Mouse (Mus musculus) MEL (cell line): ENCODE measurements around the gene Fyco1. TPM values are rescaled to one million over a fixed set of nuclear protein-coding genes. Genes with fewer than 3 reads are reported as not detected.

Source experiments
- DNase-seq: peaks from one replicate; pipeline ENCODE4 v3.0.0; 2011; ENCODE audit warnings: low read depth, low spot score
- H3K27ac ChIP-seq: 2 replicates; pipeline ENCODE4 v1.5.1; 2012; ENCODE audit warnings: low read depth, mild to moderate bottlenecking, control low read depth, low read length, moderate library complexity; ENCODE audit not compliant: control insufficient read depth
- H3K27me3 ChIP-seq, 2 experiments: fragments of 150-350 bp in 1 of 2; sonication (generic) in 1 of 2; 2 replicates each; pipeline ENCODE4 v1.6.1; 2012; ENCODE audit warnings: low read length in 2 of 2, mild to moderate bottlenecking in 2 of 2, improper control_type of control experiment in 1 of 2, moderate library complexity in 1 of 2; ENCODE audit not compliant: insufficient read depth in 2 of 2, control insufficient read depth in 1 of 2
- H3K36me3 ChIP-seq, 2 experiments: 2 replicates each; pipeline ENCODE4 v1.6.1; 2012 to 2014; ENCODE audit warnings: low read length in 2 of 2, improper control_type of control experiment in 1 of 2, inconsistent platforms in 1 of 2, mild to moderate bottlenecking in 1 of 2; ENCODE audit not compliant: insufficient read depth in 2 of 2, control insufficient read depth in 1 of 2
- H3K4me1 ChIP-seq, 2 experiments: fragments of 150-350 bp in 1 of 2; sonication (generic) in 1 of 2; 2 replicates each; pipeline ENCODE4 v1.6.1; 2012; ENCODE audit warnings: low read length in 2 of 2, improper control_type of control experiment in 1 of 2, mild to moderate bottlenecking in 1 of 2; ENCODE audit not compliant: insufficient read depth in 2 of 2, control insufficient read depth in 1 of 2
- H3K4me3 ChIP-seq, 2 experiments: fragments of 150-350 bp in 1 of 2; sonication (generic) in 1 of 2; 2 replicates each; pipeline ENCODE4 v1.5.1; 2012; ENCODE audit warnings: low read depth in 2 of 2, low read length in 2 of 2, mild to moderate bottlenecking in 2 of 2, moderate library complexity in 2 of 2, control low read depth in 1 of 2, improper control_type of control experiment in 1 of 2; ENCODE audit not compliant: control insufficient read depth in 1 of 2, insufficient read depth in 1 of 2
- H3K79me2 ChIP-seq: 2 replicates; pipeline ENCODE4 v1.6.1; 2012; ENCODE audit warnings: mild to moderate bottlenecking, low read length, moderate library complexity; ENCODE audit not compliant: control insufficient read depth, poor library complexity, insufficient read depth
- H3K9ac ChIP-seq: 2 replicates; pipeline ENCODE4 v1.6.1; 2012; ENCODE audit warnings: low read depth, mild to moderate bottlenecking, control low read depth, low read length, moderate library complexity; ENCODE audit not compliant: control insufficient read depth, poor library complexity, severe bottlenecking
- H3K9me3 ChIP-seq: fragments of 150-350 bp; sonication (generic); replicated peaks from 2 replicates; pipeline ENCODE4 v1.6.1; 2012; ENCODE audit warnings: mild to moderate bottlenecking, low read length, improper control_type of control experiment, moderate library complexity; ENCODE audit not compliant: insufficient read depth
- BHLHE40 ChIP-seq: IDR thresholded peaks from 2 replicates; pipeline ENCODE4 v1.6.1; 2012; ENCODE audit warnings: low read depth, mild to moderate bottlenecking, inconsistent platforms, low read length, improper control_type of control experiment, borderline replicate concordance
- CHD2 ChIP-seq: IDR thresholded peaks from 2 replicates; pipeline ENCODE4 v1.6.1; 2011; ENCODE audit warnings: low read length, improper control_type of control experiment
- E2F4 ChIP-seq: IDR thresholded peaks from 2 replicates; pipeline ENCODE4 v1.6.1; 2011; ENCODE audit warnings: low read depth, low read length, improper control_type of control experiment, borderline replicate concordance
- ELF1 ChIP-seq: IDR thresholded peaks from 2 replicates; pipeline ENCODE4 v1.6.1; 2014; ENCODE audit warnings: low read depth, mild to moderate bottlenecking, inconsistent platforms, low read length, improper control_type of control experiment, moderate library complexity
- EP300 ChIP-seq, 2 experiments: IDR thresholded peaks; 2 replicates each; pipeline ENCODE4 v1.6.1; 2011; ENCODE audit warnings: improper control_type of control experiment in 2 of 2, low read length in 2 of 2, low read depth in 1 of 2, mild to moderate bottlenecking in 1 of 2
- ETS1 ChIP-seq: IDR thresholded peaks from 2 replicates; pipeline ENCODE4 v1.6.1; 2012; ENCODE audit warnings: low read depth, mild to moderate bottlenecking, inconsistent platforms, low read length, improper control_type of control experiment, moderate library complexity
- GABPA ChIP-seq: IDR thresholded peaks from 2 replicates; pipeline ENCODE4 v1.6.1; 2012; ENCODE audit warnings: low read depth, mild to moderate bottlenecking, inconsistent platforms, low read length, improper control_type of control experiment, moderate library complexity
- GATA1 ChIP-seq: IDR thresholded peaks from 2 replicates; pipeline ENCODE4 v1.6.1; 2011; ENCODE audit warnings: low read depth, low read length, improper control_type of control experiment
- JUND ChIP-seq: IDR thresholded peaks from 2 replicates; pipeline ENCODE4 v1.6.1; 2011; ENCODE audit warnings: low read depth, mild to moderate bottlenecking, improper control_type of control experiment, low read length
- MAX ChIP-seq: IDR thresholded peaks from 2 replicates; pipeline ENCODE4 v1.6.1; 2011; ENCODE audit warnings: low read length, improper control_type of control experiment
- MAZ ChIP-seq: IDR thresholded peaks from 2 replicates; pipeline ENCODE4 v1.6.1; 2012; ENCODE audit warnings: low read depth, mild to moderate bottlenecking, inconsistent platforms, low read length, improper control_type of control experiment
- MEF2A ChIP-seq: IDR thresholded peaks from 2 replicates; pipeline ENCODE4 v1.6.1; 2014; ENCODE audit warnings: low read depth, mild to moderate bottlenecking, inconsistent platforms, low read length, improper control_type of control experiment; ENCODE audit not compliant: poor library complexity, insufficient replicate concordance, severe bottlenecking; ENCODE audit errors: extremely low read depth
- MXI1 ChIP-seq: IDR thresholded peaks from 2 replicates; pipeline ENCODE4 v1.6.1; 2011; ENCODE audit warnings: mild to moderate bottlenecking, low read depth, low read length, improper control_type of control experiment
- MYB ChIP-seq: IDR thresholded peaks from 2 replicates; pipeline ENCODE4 v1.6.1; 2011; ENCODE audit warnings: mild to moderate bottlenecking, low read depth, low read length, improper control_type of control experiment
- RCOR1 ChIP-seq: IDR thresholded peaks from 2 replicates; pipeline ENCODE4 v1.6.1; 2012; ENCODE audit warnings: low read depth, mild to moderate bottlenecking, inconsistent platforms, low read length, improper control_type of control experiment
- SIN3A ChIP-seq: IDR thresholded peaks from 2 replicates; pipeline ENCODE4 v1.6.1; 2012; ENCODE audit warnings: low read length, improper control_type of control experiment, inconsistent platforms
- SMC3 ChIP-seq: IDR thresholded peaks from 2 replicates; pipeline ENCODE4 v1.6.1; 2011; ENCODE audit warnings: low read depth, low read length, improper control_type of control experiment
- TAL1 ChIP-seq: IDR thresholded peaks from 2 replicates; pipeline ENCODE4 v1.6.1; 2012; ENCODE audit warnings: mild to moderate bottlenecking, inconsistent platforms, low read length, moderate library complexity, mixed read lengths
- TCF12 ChIP-seq: IDR thresholded peaks from 2 replicates; pipeline ENCODE4 v1.6.1; 2014; ENCODE audit warnings: low read depth, mild to moderate bottlenecking, inconsistent platforms, low read length, improper control_type of control experiment, moderate library complexity
- USF2 ChIP-seq, 2 experiments: IDR thresholded peaks; 2 replicates each; pipeline ENCODE4 v1.6.1; 2011 to 2012; ENCODE audit warnings: improper control_type of control experiment in 2 of 2, low read length in 2 of 2, borderline replicate concordance in 1 of 2, inconsistent platforms in 1 of 2, low read depth in 1 of 2, mild to moderate bottlenecking in 1 of 2; ENCODE audit not compliant: insufficient read depth in 1 of 2
- ZMIZ1 ChIP-seq: IDR thresholded peaks from 2 replicates; pipeline ENCODE4 v1.6.1; 2012; ENCODE audit warnings: low read depth, mild to moderate bottlenecking, inconsistent platforms, low read length, improper control_type of control experiment, moderate library complexity
- polyA plus RNA-seq, 2 experiments: library from polyadenylated mRNA; stranded (reverse) in 1 of 2; unstranded in 1 of 2; fragments of >175 nt in 1 of 2; fragments of >200 nt in 1 of 2; gene quantifications; 2 replicates each; pipeline versions ENCODE4 v1.2.1 to v1.2.4; 2012; ENCODE audit warnings: low replicate concordance in 2 of 2, low read depth in 1 of 2; ENCODE audit not compliant: insufficient read length in 2 of 2, insufficient read depth in 1 of 2, missing spikeins in 1 of 2
- total RNA-seq: library from RNA; depleted of rRNA; stranded (reverse); fragments of 300-350 nt; gene quantifications from 2 replicates; pipeline ENCODE4 v1.2.3, GENCODE M21; 2012

The Fyco1 gene
- total and polyA plus RNA-seq, 3 experiments: 1.2 to 2.7 TPM; not detected in 1

GRCm38 (mm10) chr9:123849976-123850695 is 1.6 kb downstream of the Fyco1 start:
- peaks cover 2% of the 10 kb centered on the region; the same call in 1 of the 2 replicates for H3K79me2 ChIP-seq
- no peak overlapping the region for H3K27ac ChIP-seq
- H3K4me3 ChIP-seq: no peak overlapping the region; a peak in 1 of 4 replicates
- no peaks in the 10 kb centered on the region for H3K9me3 ChIP-seq
- no peak overlapping the region for H3K9ac ChIP-seq
- DNase-seq: peak; percentile 32
- H3K4me1 ChIP-seq: peaks cover 4 to 21% of the 10 kb centered on the region in 2 experiments
- H3K36me3 ChIP-seq: peaks cover 0 to 23% of the 10 kb centered on the region in 2 experiments; a peak in 2 of 4 replicates
- no peak for TF ChIP-seq ZMIZ1
- TF ChIP-seq RCOR1: no peak
- TF ChIP-seq USF2 (IDR thresholded peaks at IDR 0.05; ENCODE audit: borderline replicate concordance in 1 of 2, insufficient read depth in 1 of 2, low read depth in 1 of 2, low read length in 2 of 2): no peak
- no peak for TF ChIP-seq SMC3
- no peak for TF ChIP-seq CHD2
- no peak for TF ChIP-seq MXI1
- TF ChIP-seq MAX: no peak
- no peak for TF ChIP-seq MYB
- no peak for TF ChIP-seq BHLHE40
- TF ChIP-seq MAZ: no peak
- no peak for TF ChIP-seq SIN3A
- TF ChIP-seq EP300 (IDR thresholded peaks at IDR 0.05; ENCODE audit: low read depth in 1 of 2, low read length in 2 of 2): no peak
- TF ChIP-seq GABPA: no peak
- TF ChIP-seq E2F4: no peak
- no peaks in the 10 kb centered on the region for H3K27me3 ChIP-seq

DNA sequence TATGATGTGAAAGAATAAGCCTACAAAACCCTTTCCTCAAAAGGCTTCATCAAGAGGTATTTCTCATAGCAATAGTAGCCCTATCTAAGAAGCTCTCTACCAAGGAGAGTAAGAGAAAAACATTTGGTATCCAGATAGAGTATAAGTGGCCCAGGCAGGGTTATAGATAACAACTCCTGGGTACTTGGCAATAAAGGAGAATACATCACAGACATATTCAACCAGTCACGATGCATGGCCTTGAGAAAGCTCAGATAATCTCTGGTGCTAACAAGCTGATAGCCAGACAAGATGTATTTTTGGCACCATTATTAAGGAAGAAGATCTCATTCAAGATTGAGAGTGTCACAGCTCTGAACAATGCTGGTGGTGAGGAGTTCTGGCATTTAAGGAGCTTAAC is 5.2 kb downstream of the Fyco1 start:
- peak; percentile 29 for DNase-seq
- no peaks in the 10 kb centered on the region for H3K27me3 ChIP-seq
- H3K4me1 ChIP-seq: peaks cover 4 to 14% of the 10 kb centered on the region in 2 experiments
- H3K36me3 ChIP-seq: peaks cover 0 to 18% of the 10 kb centered on the region in 2 experiments; a peak in 2 of 4 replicates
- H3K79me2 ChIP-seq: peaks cover under 1% of the 10 kb centered on the region; the same call in 1 of the 2 replicates
- no peak overlapping the region for H3K9ac ChIP-seq
- H3K9me3 ChIP-seq: no peaks in the 10 kb centered on the region
- TF ChIP-seq SIN3A (no peak), MXI1 (no peak), TAL1 (0 out of 2 replicates have a peak, but pooled peaks have one; percentile 3), TCF12 (peak; percentile 30; the same call in 1 of the 2 replicates), ETS1 (peak; percentile 50), JUND (no peak), EP300 (IDR thresholded peaks at IDR 0.05; ENCODE audit: low read depth in 1 of 2, low read length in 2 of 2) (peak in 1 of 2 experiments; percentile 54), ELF1 (no peak), GATA1 (peak; percentile 71), RCOR1 (peak; percentile 34; the same call in 1 of the 2 replicates), MEF2A (peak; percentile 76; the same call in 1 of the 2 replicates), USF2 (IDR thresholded peaks at IDR 0.05; ENCODE audit: borderline replicate concordance in 1 of 2, insufficient read depth in 1 of 2, low read depth in 1 of 2, low read length in 2 of 2) (no peak)
- H3K4me3 ChIP-seq: no peak overlapping the region
- H3K27ac ChIP-seq: no peak overlapping the region
